Mouse (Mus musculus) heart, adult 2 months (tissue): ENCODE measurements at regions not wholly inside any gene's neighbourhood (a gene's known extent, or its start where the extent isn't known, plus 50 kb on each side); places are given as distances from the start of the nearest gene placed in this dataset.

Experiments used
- DNase-seq, 2 experiments: peaks; one replicate each; pipeline ENCODE4 v3.0.0; 2021
- H3K27ac ChIP-seq: fragments of 200-600 bp; 2 replicates; pipeline ENCODE4 v1.8.1; 2022
- H3K27me3 ChIP-seq: fragments of 200-500 bp; 2 replicates; pipeline ENCODE4 v1.6.1; 2012; ENCODE audit warnings: mild to moderate bottlenecking, low read length, inconsistent platforms, mixed read lengths; ENCODE audit not compliant: control insufficient read depth, insufficient read depth
- H3K36me3 ChIP-seq: fragments of 200-500 bp; 2 replicates; pipeline ENCODE4 v1.6.1; 2012; ENCODE audit warnings: low read length, inconsistent platforms; ENCODE audit not compliant: control insufficient read depth, insufficient read depth
- H3K4me1 ChIP-seq: fragments of 200-500 bp; 2 replicates; pipeline ENCODE4 v1.6.1; 2011; ENCODE audit warnings: low read length; ENCODE audit not compliant: control insufficient read depth, insufficient read depth
- H3K4me3 ChIP-seq: fragments of 200-600 bp; 2 replicates; pipeline ENCODE4 v1.8.1; 2022
- H3K79me2 ChIP-seq: fragments of 200-500 bp; replicated peaks from 2 replicates; pipeline ENCODE4 v1.6.1; 2012; ENCODE audit warnings: mild to moderate bottlenecking, inconsistent platforms, low read length, moderate library complexity, mixed read lengths; ENCODE audit not compliant: control insufficient read depth, insufficient read depth
- H3K9ac ChIP-seq: fragments of 200-500 bp; 2 replicates; pipeline ENCODE4 v1.6.1; 2012; ENCODE audit warnings: low read depth, mild to moderate bottlenecking, control low read depth, inconsistent platforms, low read length, mixed read lengths
- CTCF ChIP-seq: fragments of 200-600 bp; IDR thresholded peaks from 2 replicates; pipeline ENCODE4 v1.8.1; 2022; ENCODE audit warnings: antibody characterized with exemption, mild to moderate bottlenecking, moderate library complexity
- EP300 ChIP-seq: fragments of 200-500 bp; IDR thresholded peaks from 2 replicates; pipeline ENCODE4 v1.6.1; 2011; ENCODE audit warnings: low read depth, low read length, control low read depth; ENCODE audit not compliant: insufficient read depth
- POLR2A ChIP-seq: fragments of 200-500 bp; IDR thresholded peaks from 2 replicates; pipeline ENCODE4 v1.6.1; 2011; ENCODE audit warnings: mild to moderate bottlenecking, low read depth, low read length, control low read depth; ENCODE audit not compliant: insufficient read depth
- WGBS: fragments of 180-500 bp; shearing (Covaris S2); methylation state at CpG from one replicate; pipeline ENCODE4 v1.1.7; 2018; 5-methylcytosine and 5-hydroxymethylcytosine counted together
- intact Hi-C: fragments of 180-260 bp; cut with DNase I; formaldehyde crosslinking; loops from one replicate; pipeline ENCODE4 v1.15.1; 2025

DNA sequence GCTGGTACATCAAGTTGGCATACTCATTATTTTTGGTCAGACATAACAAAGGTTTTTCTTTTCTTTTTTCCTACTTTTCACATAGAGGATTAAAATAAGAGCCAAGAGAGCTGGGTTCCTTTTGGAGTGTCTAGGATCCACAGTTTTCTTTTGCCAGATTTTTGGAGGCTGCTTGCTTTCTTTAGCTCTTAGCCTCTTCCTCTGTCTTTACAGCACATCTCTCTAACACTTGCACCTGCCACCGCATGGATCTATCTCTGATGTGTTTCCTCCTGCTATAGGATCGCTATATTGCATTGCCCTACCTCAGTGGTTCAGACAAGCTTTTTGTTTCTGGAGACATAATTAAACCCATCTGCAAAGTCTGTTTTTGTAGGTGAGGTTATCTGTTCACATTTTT lies 339.9 kb downstream of the Rpl10l start:
- 82% methylated on average over 2 of the region's 2 CpGs for WGBS
- no peak overlapping the region for H3K27ac ChIP-seq
- no peak for DNase-seq
- H3K4me1 ChIP-seq, result no peaks in the 10 kb centered on the region
- H3K4me3 ChIP-seq, result no peak overlapping the region
- TF ChIP-seq POLR2A (no peak), CTCF (no peak), EP300 (no peak)
- no peaks in the 10 kb centered on the region for H3K79me2 ChIP-seq
- H3K36me3 ChIP-seq, result no peaks in the 10 kb centered on the region
- no peaks in the 10 kb centered on the region for H3K27me3 ChIP-seq
- no peak overlapping the region for H3K9ac ChIP-seq
- intact Hi-C loops, result no loop called here

DNA sequence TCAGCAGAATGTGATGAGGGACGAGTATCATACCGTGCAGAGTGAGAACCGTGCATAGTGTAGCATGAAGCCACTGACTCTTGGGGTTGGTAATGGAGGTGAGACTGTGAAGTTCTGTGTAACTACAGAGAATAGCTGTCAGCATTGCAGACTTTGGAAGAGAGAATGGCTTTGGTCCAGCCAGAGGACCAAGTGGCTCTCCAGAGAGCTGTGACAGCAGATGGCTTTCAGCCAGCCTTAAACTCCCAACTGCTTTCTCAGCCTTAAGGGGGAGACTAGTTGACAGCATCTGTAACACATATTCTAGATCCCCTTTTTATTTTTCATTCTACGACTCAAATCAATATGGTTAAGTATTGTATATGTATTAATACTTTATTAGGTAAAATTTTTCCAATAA lies 342.0 kb downstream of the Rpl10l start:
- Histone ChIP-seq H3K9ac (no peak overlapping the region), H3K4me3 (no peak overlapping the region), H3K36me3 (no peaks in the 10 kb centered on the region), H3K79me2 (no peaks in the 10 kb centered on the region), H3K27ac (no peak overlapping the region), H3K27me3 (no peaks in the 10 kb centered on the region), H3K4me1 (no peaks in the 10 kb centered on the region)
- WGBS, result 65% methylated on average over 4 of the region's 4 CpGs
- TF ChIP-seq CTCF, result no peak
- TF ChIP-seq POLR2A, result no peak
- no peak for TF ChIP-seq EP300
- intact Hi-C loops, result no loop called here
- DNase-seq, result no peak

DNA sequence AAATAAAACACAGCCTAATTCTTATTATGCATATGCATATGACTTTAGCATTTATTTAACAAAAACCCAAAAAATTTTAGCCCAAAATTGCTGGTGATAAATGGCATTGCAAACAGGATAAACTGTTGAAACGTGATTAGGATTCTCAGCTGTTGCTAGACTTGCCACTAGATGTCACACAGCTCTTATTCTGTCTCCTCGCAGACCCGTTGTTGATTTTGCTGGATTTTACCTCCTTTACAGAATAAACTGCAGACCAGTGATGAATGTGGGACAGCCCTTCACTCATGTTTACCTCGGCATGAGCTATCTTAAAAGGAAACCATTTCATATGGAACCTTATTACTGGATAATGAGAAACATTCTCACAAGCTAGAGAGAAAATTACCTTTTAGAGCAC lies 352.4 kb downstream of the Rpl10l start:
- H3K4me3 ChIP-seq, result no peak overlapping the region
- intact Hi-C loops, result no loop called here
- no peaks in the 10 kb centered on the region for H3K4me1 ChIP-seq
- no peak overlapping the region for H3K27ac ChIP-seq
- no peak for TF ChIP-seq POLR2A
- TF ChIP-seq CTCF, result 0 out of 2 replicates have a peak, but pooled peaks have one; percentile 12
- WGBS, result 27% methylated on average over 4 of the region's 4 CpGs
- no peak overlapping the region for H3K9ac ChIP-seq
- no peaks in the 10 kb centered on the region for H3K27me3 ChIP-seq
- H3K36me3 ChIP-seq, result no peaks in the 10 kb centered on the region
- no peaks in the 10 kb centered on the region for H3K79me2 ChIP-seq
- no peak for DNase-seq

DNA sequence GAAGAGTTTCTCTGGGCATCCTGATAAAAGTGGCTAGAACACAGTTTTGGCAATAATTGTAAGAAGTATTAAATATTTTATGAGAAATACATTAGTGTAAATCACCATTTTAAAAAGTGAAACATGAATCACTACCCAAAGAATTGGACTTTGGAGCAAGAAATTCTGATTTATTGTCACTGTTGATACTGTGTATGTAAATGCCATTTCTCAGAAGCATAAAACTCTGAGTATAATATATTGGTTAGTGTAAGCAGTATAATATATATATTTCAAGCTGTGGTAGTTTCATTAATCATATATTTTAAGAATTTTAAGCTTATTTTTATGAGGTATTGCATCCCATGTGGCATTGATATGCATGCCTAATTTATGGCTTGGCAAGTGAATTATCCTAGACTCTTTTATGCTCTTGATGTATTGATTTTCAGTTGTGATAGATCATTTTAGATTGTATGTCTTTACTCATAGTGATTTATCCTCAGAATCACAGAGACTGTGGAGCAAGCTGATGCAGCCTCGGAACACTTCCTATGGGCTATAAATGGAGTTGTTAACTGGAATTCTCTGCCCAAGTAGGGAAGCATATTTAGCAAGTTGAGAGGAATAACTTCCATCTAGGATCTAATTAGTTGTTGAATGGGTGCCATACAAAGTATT lies 354.4 kb downstream of the Rpl10l start:
- Histone ChIP-seq H3K36me3 (no peaks in the 10 kb centered on the region), H3K27ac (no peak overlapping the region), H3K27me3 (no peaks in the 10 kb centered on the region), H3K4me3 (no peak overlapping the region), H3K4me1 (no peaks in the 10 kb centered on the region), H3K79me2 (no peaks in the 10 kb centered on the region), H3K9ac (no peak overlapping the region)
- DNase-seq, result no peak
- TF ChIP-seq EP300, result no peak
- no peak for TF ChIP-seq POLR2A
- TF ChIP-seq CTCF, result no peak
- 71% methylated on average over 1 of the region's 1 CpGs for WGBS
- intact Hi-C loops, result no loop called here
